Mouse (Mus musculus): Measurements from ENCODE around the gene Itga2. TPM values are rescaled to one million over a fixed set of nuclear protein-coding genes. Genes with fewer than 3 reads are reported as not detected.

Gene Itga2
- polyA plus RNA-seq, 1 experiment from 2014 or later = 1.3 TPM

Other genes with a start within 250 kb of the Itga2 start
- 135 TPM in 2 replicates for gene Mocs2, start 113.9 kb downstream of the Itga2 start, polyA plus RNA-seq (2014; fragmentation: Nextera tagmentation; extraction: Ambion mirVana)
- gene Pelo, start 158.1 kb upstream of the Itga2 start, polyA plus RNA-seq (2014; fragmentation: Nextera tagmentation; extraction: Ambion mirVana) = 5.6 and 6.5 TPM in 2 replicates
- gene Gm49395, start 169.8 kb upstream of the Itga2 start, polyA plus RNA-seq (2014; fragmentation: Nextera tagmentation; extraction: Ambion mirVana) = 1.8 and 4.0 TPM in 2 replicates
- gene Itga1, start 169.9 kb upstream of the Itga2 start, polyA plus RNA-seq (2014; fragmentation: Nextera tagmentation; extraction: Ambion mirVana) = 4.6 and 9.7 TPM in 2 replicates